In the genomic region with DNA sequence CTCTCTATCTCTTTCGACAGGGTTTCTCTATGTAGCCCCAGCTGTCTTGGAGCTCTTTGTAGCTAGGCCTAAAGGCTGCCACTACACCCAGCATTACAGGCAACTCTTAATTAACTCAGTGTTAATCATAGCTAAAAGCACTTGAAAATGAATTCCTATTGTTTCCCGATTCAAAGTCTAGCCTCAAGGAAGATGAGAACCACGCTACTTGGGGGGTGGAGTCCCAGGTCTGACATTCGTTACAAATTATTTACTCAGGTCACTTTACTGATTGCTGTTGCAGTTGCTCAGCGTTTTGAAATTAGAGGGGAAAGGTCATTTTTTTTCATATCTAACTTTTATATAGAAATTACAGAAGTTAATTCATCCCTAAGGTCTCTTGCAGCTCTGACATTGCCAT, we compare ENCODE assay signal across 9 mouse cellular contexts. TPM values are rescaled to one million over a fixed set of nuclear protein-coding genes. Genes with fewer than 3 reads are reported as not detected.
DNase-seq lines count a peak whose midpoint lies in the region; ATAC-seq and TF ChIP-seq lines count a peak whose summit lies in the region.
"Had no signal": no experiment of that assay in that cellular context is flagged by ENCODE, and none has a peak within 500 bp of the region (broad histone marks: within the 10 kb centered on the region; RNA-seq: fewer than 3 reads in every experiment).

No protein-coding gene starts in this region.

- no peak overlapping the region for H3K27ac ChIP-seq in heart, embryonic 11.5 days (ENCODE audit: low read depth, low read length)
- H3K27ac ChIP-seq in MEL (ENCODE audit: control insufficient read depth, low read depth, low read length) = no peak overlapping the region
- H3K27ac ChIP-seq in hindbrain, embryonic 15.5 days (replicated peaks) = no peak overlapping the region
- 0 out of 2 replicates have a peak overlapping the region, but pooled peaks have one; percentile 93 for H3K27ac ChIP-seq in midbrain, embryonic 10.5 days (replicated peaks)

- peaks cover 15% of the 10 kb centered on the region for H3K36me3 ChIP-seq in heart, embryonic 11.5 days (ENCODE audit: control insufficient read depth, insufficient read depth, low read length)
- H3K36me3 ChIP-seq in MEL (ENCODE audit: control insufficient read depth in 1 of 2, insufficient read depth in 2 of 2, low read length in 2 of 2) = peaks cover 5 to 21% of the 10 kb centered on the region in 2 experiments
- peaks cover 23% of the 10 kb centered on the region for H3K36me3 ChIP-seq in hindbrain, embryonic 15.5 days
- H3K36me3 ChIP-seq in midbrain, embryonic 10.5 days = peaks cover 40% of the 10 kb centered on the region

- no peaks in the 10 kb centered on the region for H3K9me3 ChIP-seq in heart, embryonic 11.5 days (replicated peaks; ENCODE audit: control insufficient read depth, low read length)
- no peaks in the 10 kb centered on the region for H3K9me3 ChIP-seq in MEL (replicated peaks; ENCODE audit: insufficient read depth, low read length)
- no peaks in the 10 kb centered on the region for H3K9me3 ChIP-seq in hindbrain, embryonic 15.5 days
- no peaks in the 10 kb centered on the region for H3K9me3 ChIP-seq in midbrain, embryonic 10.5 days (replicated peaks)

- TF ChIP-seq CTCF in MEL (IDR thresholded peaks at IDR 0.05 in 2 of 3, conservative IDR thresholded peaks at IDR 0.05 in 1 of 3; ENCODE audit: control insufficient read depth in 1 of 3, insufficient read depth in 1 of 3, low read depth in 2 of 3, low read length in 3 of 3, poor library complexity in 1 of 3, severe bottlenecking in 1 of 3) = no peak

- peaks cover 6% of the 10 kb centered on the region; the same call in 1 of the 2 replicates for H3K4me1 ChIP-seq in heart, embryonic 11.5 days (ENCODE audit: control insufficient read depth, insufficient read depth, low read length)
- H3K4me1 ChIP-seq in MEL (ENCODE audit: control insufficient read depth in 1 of 2, insufficient read depth in 2 of 2, low read length in 2 of 2) = peaks cover 0 to 7% of the 10 kb centered on the region in 2 experiments; a peak in 2 of 4 replicates
- peaks cover 43% of the 10 kb centered on the region for H3K4me1 ChIP-seq in hindbrain, embryonic 15.5 days (replicated peaks)
- H3K4me1 ChIP-seq in midbrain, embryonic 10.5 days = peaks cover 36% of the 10 kb centered on the region

- no peaks in the 10 kb centered on the region for H3K27me3 ChIP-seq in heart, embryonic 11.5 days (ENCODE audit: control insufficient read depth, insufficient read depth, low read length)
- no peaks in the 10 kb centered on the region for H3K27me3 ChIP-seq in MEL (ENCODE audit: control insufficient read depth in 1 of 2, insufficient read depth in 2 of 2, low read length in 2 of 2)
- no peaks in the 10 kb centered on the region for H3K27me3 ChIP-seq in hindbrain, embryonic 15.5 days
- no peaks in the 10 kb centered on the region for H3K27me3 ChIP-seq in midbrain, embryonic 10.5 days (ENCODE audit: low read depth, poor library complexity, severe bottlenecking)

- peak overlapping the region; percentile 96; the same call in 1 of the 2 replicates for H3K9ac ChIP-seq in heart, embryonic 11.5 days (ENCODE audit: low read depth, low read length)
- H3K9ac ChIP-seq in MEL (ENCODE audit: control insufficient read depth, low read depth, low read length, poor library complexity, severe bottlenecking) = peak overlapping the region; percentile 87
- H3K9ac ChIP-seq in hindbrain, embryonic 15.5 days = peak overlapping the region; percentile 16; the same call in 1 of the 2 replicates

- no peak for TF ChIP-seq EP300 in MEL (IDR thresholded peaks at IDR 0.05; ENCODE audit: low read depth in 1 of 2, low read length in 2 of 2)

- peak overlapping the region; percentile 92 for H3K4me2 ChIP-seq in heart, embryonic 11.5 days
- peak overlapping the region; percentile 91 for H3K4me2 ChIP-seq in hindbrain, embryonic 15.5 days

- ATAC-seq in heart, embryonic 11.5 days (replicated peaks; ENCODE audit: insufficient number of reproducible peaks, low FRiP score, low TSS enrichment) = no peak
- ATAC-seq in hindbrain, embryonic 15.5 days (ENCODE audit: low FRiP score, low read depth) = no peak
- no peak for ATAC-seq in activated CD4-positive, CD25-positive, alpha-beta regulatory T cell, adult 4 months

- TF ChIP-seq POLR2A in MEL (IDR thresholded peaks at IDR 0.05; ENCODE audit: control insufficient read depth in 1 of 2, insufficient read depth in 1 of 2, low read depth in 1 of 2, low read length in 2 of 2, poor library complexity in 1 of 2) = no peak

- no peak for DNase-seq in heart, adult 18-20 months
- peak; percentile 52 for DNase-seq in MEL (ENCODE audit: low read depth, low spot score)
- DNase-seq in midbrain, embryonic 10.5 days (ENCODE audit: low spot score) = no peak
- DNase-seq in ovary, postnatal 36 days (ENCODE audit: low spot score) = no peak
- no peak for DNase-seq in right cerebral cortex, adult 2 months (ENCODE audit: low spot score in 2 of 2)

- no peak for TF ChIP-seq RAD21 in MEL (IDR thresholded peaks at IDR 0.05; ENCODE audit: low read depth, low read length)

- H3K79me2 ChIP-seq in MEL (ENCODE audit: control insufficient read depth, insufficient read depth, low read length, poor library complexity) = peaks cover 39% of the 10 kb centered on the region

- 38% methylated on average over 5 of the region's 5 CpGs for WGBS in heart, embryonic 11.5 days (ENCODE audit: insufficient replicate concordance)
- WGBS in hindbrain, embryonic 15.5 days = 35% methylated on average over 5 of the region's 5 CpGs
- 44% methylated on average over 5 of the region's 5 CpGs for WGBS in midbrain, embryonic 10.5 days

- H3K4me3 ChIP-seq in heart, embryonic 11.5 days (ENCODE audit: low read depth, low read length) = peak overlapping the region; percentile 98
- peak overlapping the region; percentile 70 to 81 for H3K4me3 ChIP-seq in MEL (ENCODE audit: control insufficient read depth in 1 of 2, insufficient read depth in 1 of 2, low read depth in 2 of 2, low read length in 2 of 2)
- H3K4me3 ChIP-seq in hindbrain, embryonic 15.5 days = peak overlapping the region; percentile 99
- H3K4me3 ChIP-seq in midbrain, embryonic 10.5 days = peak overlapping the region; percentile 96

TF ChIP-seq in MEL, 35 proteins besides CTCF, POLR2A, EP300 and RAD21:
- TF ChIP-seq ETS1 (IDR thresholded peaks at IDR 0.05; ENCODE audit: low read depth, low read length) (no peak), RCOR1 (IDR thresholded peaks at IDR 0.05; ENCODE audit: low read depth, low read length) (no peak), MAFK (IDR thresholded peaks at IDR 0.05; ENCODE audit: borderline replicate concordance, low read depth, low read length) (no peak), JUND (IDR thresholded peaks at IDR 0.05; ENCODE audit: low read depth, low read length) (no peak), HCFC1 (IDR thresholded peaks at IDR 0.05; ENCODE audit: low read depth, low read length) (no peak), CHD1 (IDR thresholded peaks at IDR 0.05; ENCODE audit: low read depth, low read length) (no peak), MYB (IDR thresholded peaks at IDR 0.05; ENCODE audit: low read depth, low read length) (no peak), KAT2A (conservative IDR thresholded peaks at IDR 0.05; ENCODE audit: low read depth, low read length) (no peak), NRF1 (IDR thresholded peaks at IDR 0.05; ENCODE audit: insufficient read depth, low read depth, low read length, poor library complexity, severe bottlenecking) (no peak), ZKSCAN1 (IDR thresholded peaks at IDR 0.05; ENCODE audit: low read depth, low read length) (no peak), NELFE (IDR thresholded peaks at IDR 0.05; ENCODE audit: low read depth, low read length) (no peak)

RNA-seq across cellular contexts. Expression of gene Timm9, which starts 0.9 kb away (rescaled TPM):
- polyA plus RNA-seq in heart, embryonic 11.5 days (2014; fragmentation: Nextera tagmentation; extraction: Ambion mirVana) = 107 and 118 TPM in 2 replicates
- total RNA-seq in heart, adult 18-20 months (2021) = 10 to 100 TPM; 28.8 to 35.2 TPM
- 131 and 147 TPM in 2 replicates for total RNA-seq in MEL (2012; rRNA removed)
- polyA plus RNA-seq in MEL (2012; ENCODE audit: insufficient read depth in 1 of 2, insufficient read length in 2 of 2, low read depth in 1 of 2, low replicate concordance in 2 of 2, missing spikeins in 1 of 2) = 10 to 100 TPM in 1 of 2 experiments, not detected in 1; 68.4 TPM
- polyA plus RNA-seq in hindbrain, embryonic 15.5 days (2015; fragmentation: Nextera tagmentation; extraction: Ambion mirVana) = 107 and 114 TPM in 2 replicates
- 70.2 and 82.7 TPM in 2 replicates for polyA plus RNA-seq in midbrain, embryonic 10.5 days (2016; fragmentation: Nextera tagmentation; extraction: Ambion mirVana)
- polyA plus RNA-seq in activated CD4-positive, CD25-positive, alpha-beta regulatory T cell, adult 4 months (2017; shearing (Covaris generic)) = 10 to 100 TPM; 33.1 to 38.3 TPM

RNA-seq across cellular contexts. Expression of gene 2700049A03Rik, which starts 1.1 kb away (rescaled TPM):
- 10.2 and 15.4 TPM in 2 replicates for polyA plus RNA-seq in heart, embryonic 11.5 days (2014; fragmentation: Nextera tagmentation; extraction: Ambion mirVana)
- 1 to 10 TPM; 2.6 to 2.8 TPM for total RNA-seq in heart, adult 18-20 months (2021)
- 5.8 and 6.6 TPM in 2 replicates for total RNA-seq in MEL (2012; rRNA removed)
- polyA plus RNA-seq in MEL (2012; ENCODE audit: insufficient read depth in 1 of 2, insufficient read length in 2 of 2, low read depth in 1 of 2, low replicate concordance in 2 of 2, missing spikeins in 1 of 2) = 1 to 10 TPM in 1 of 2 experiments, not detected in 1; 7.2 TPM
- polyA plus RNA-seq in hindbrain, embryonic 15.5 days (2015; fragmentation: Nextera tagmentation; extraction: Ambion mirVana) = 10.6 and 12.1 TPM in 2 replicates
- polyA plus RNA-seq in midbrain, embryonic 10.5 days (2016; fragmentation: Nextera tagmentation; extraction: Ambion mirVana) = 17.4 and 17.5 TPM in 2 replicates
- polyA plus RNA-seq in activated CD4-positive, CD25-positive, alpha-beta regulatory T cell, adult 4 months (2017; shearing (Covaris generic)) = 10 to 100 TPM in 1 of 2 experiments, 1 to 10 TPM in 1; 8.0 to 10.8 TPM

RNA-seq across cellular contexts. Expression of gene Tomm20l, which starts 24.4 kb away (rescaled TPM):
- polyA plus RNA-seq in heart, embryonic 11.5 days (2014; fragmentation: Nextera tagmentation; extraction: Ambion mirVana) = 0.44 and 0.63 TPM in 2 replicates
- total RNA-seq in heart, adult 18-20 months (2021) = 1 to 10 TPM in 1 of 2 experiments, under 1 TPM in 1; 0.75 to 1.6 TPM
- total RNA-seq in MEL (2012; rRNA removed) = not detected in 2 replicates
- polyA plus RNA-seq in MEL (2012; ENCODE audit: insufficient read depth in 1 of 2, insufficient read length in 2 of 2, low read depth in 1 of 2, low replicate concordance in 2 of 2, missing spikeins in 1 of 2) = under 1 TPM in 1 of 2 experiments, not detected in 1; 0.29 TPM
- not detected in 2 replicates for polyA plus RNA-seq in hindbrain, embryonic 15.5 days (2015; fragmentation: Nextera tagmentation; extraction: Ambion mirVana)
- not detected in 2 replicates for polyA plus RNA-seq in midbrain, embryonic 10.5 days (2016; fragmentation: Nextera tagmentation; extraction: Ambion mirVana)
- not detected for polyA plus RNA-seq in activated CD4-positive, CD25-positive, alpha-beta regulatory T cell, adult 4 months (2017; shearing (Covaris generic))
- polyA plus RNA-seq: frontal cortex, adult 2 months had no signal

Comparison
In these comparisons a context has a peak if more than half of its experiments do, and no peak if none do; other contexts are left out.
1. H3K9ac ChIP-seq: peak in every context shown above with its lines; median percentile 96 in heart, embryonic 11.5 days; 87 in MEL; 16 in hindbrain, embryonic 15.5 days.